Mouse (Mus musculus): Measurements from ENCODE around the gene Rbp3. TPM values are rescaled to one million over a fixed set of nuclear protein-coding genes. Genes with fewer than 3 reads are reported as not detected.
A peak's percentile ranks its signal among the peaks of the same experiment; 100 is the strongest.

Gene Rbp3
- polyA plus RNA-seq (2015; fragmentation: Nextera tagmentation; extraction: Ambion mirVana): not detected in 2 replicates

- no peak for DNase-seq (ENCODE audit: low spot score)
These were observed at the start of gene Rbp3 for GRCm38 (mm10) chr14:33953761-33954160. Gene Rbp3 (plus strand): TSS chr14:33954003.

GRCm38 (mm10) chr14:33904851-33905250 is 49.0 kb upstream of the Rbp3 start:
- DNase-seq (ENCODE audit: low spot score): no peak

GRCm38 (mm10) chr14:33913727-33914126 is 40.1 kb upstream of the Rbp3 start:
- no peak for DNase-seq (ENCODE audit: low spot score)

GRCm38 (mm10) chr14:33914206-33914605 is 39.6 kb upstream of the Rbp3 start:
- no peak for DNase-seq (ENCODE audit: low spot score)

- no peak for DNase-seq (ENCODE audit: low spot score)
These were observed 32.9 kb upstream of the Rbp3 start for GRCm38 (mm10) chr14:33920727-33921559.

GRCm38 (mm10) chr14:33922771-33923167 is 31.0 kb upstream of the Rbp3 start:
- no peak for DNase-seq (ENCODE audit: low spot score)

GRCm38 (mm10) chr14:33923168-33924070 is 30.4 kb upstream of the Rbp3 start, which contains the start of gene Gdf10:
Gene Gdf10 (plus strand): TSS chr14:33923587.
- no peak for DNase-seq (ENCODE audit: low spot score)

GRCm38 (mm10) chr14:33931853-33932252 is 21.9 kb upstream of the Rbp3 start:
- DNase-seq (ENCODE audit: low spot score): no peak

GRCm38 (mm10) chr14:33932935-33933703 is 20.7 kb upstream of the Rbp3 start:
- DNase-seq (ENCODE audit: low spot score): no peak

GRCm38 (mm10) chr14:33933778-33934317 is 20.0 kb upstream of the Rbp3 start:
- DNase-seq (ENCODE audit: low spot score): peak; percentile 23

GRCm38 (mm10) chr14:33939117-33939516 is 14.7 kb upstream of the Rbp3 start:
- peak; percentile 47 for DNase-seq (ENCODE audit: low spot score)

- DNase-seq (ENCODE audit: low spot score): no peak
These were observed 13.1 kb upstream of the Rbp3 start, which contains the start of gene Gdf2 for GRCm38 (mm10) chr14:33940739-33941138. Gene Gdf2 (plus strand): TSS chr14:33941039.

GRCm38 (mm10) chr14:33942222-33942621 is 11.6 kb upstream of the Rbp3 start:
- DNase-seq (ENCODE audit: low spot score): no peak

GRCm38 (mm10) chr14:33946125-33946524 is 7.7 kb upstream of the Rbp3 start:
- no peak for DNase-seq (ENCODE audit: low spot score)

- DNase-seq (ENCODE audit: low spot score): no peak
These were observed 1.4 kb upstream of the Rbp3 start for GRCm38 (mm10) chr14:33952233-33952981.

GRCm38 (mm10) chr14:33956055-33956454 is 2.3 kb downstream of the Rbp3 start:
- no peak for DNase-seq (ENCODE audit: low spot score)

GRCm38 (mm10) chr14:33958186-33958585 is 4.4 kb downstream of the Rbp3 start:
- DNase-seq (ENCODE audit: low spot score): no peak

GRCm38 (mm10) chr14:33958841-33959240 is 5.0 kb downstream of the Rbp3 start:
- DNase-seq (ENCODE audit: low spot score): no peak

- DNase-seq (ENCODE audit: low spot score): peak; percentile 9
These were observed 5.5 kb downstream of the Rbp3 start for GRCm38 (mm10) chr14:33959341-33959740.

GRCm38 (mm10) chr14:33965675-33966074 is 11.9 kb downstream of the Rbp3 start:
- no peak for DNase-seq (ENCODE audit: low spot score)

Data from thymus, postnatal 0 days (tissue).